Mouse (Mus musculus): ENCODE results near the gene Chst3. TPM values are rescaled to one million over a fixed set of nuclear protein-coding genes. Genes with fewer than 3 reads are reported as not detected.

Gene Chst3
- polyA plus RNA-seq, 1 experiment from 2014 or later, result 0.46 TPM

GRCm38 (mm10) chr10:60210468-60210867, 8.6 kb downstream of the Chst3 start:
- Histone ChIP-seq H3K27ac (ENCODE audit: low read length) (no peak overlapping the region), H3K4me2 (ENCODE audit: low read depth, low read length) (no peak overlapping the region), H3K9me3 (replicated peaks; ENCODE audit: control insufficient read depth, low read length) (no peaks in the 10 kb centered on the region), H3K9ac (ENCODE audit: low read length) (no peak overlapping the region), H3K4me3 (ENCODE audit: low read length) (no peak overlapping the region), H3K4me1 (ENCODE audit: control insufficient read depth, insufficient read depth, low read length) (peaks cover 39% of the 10 kb centered on the region), H3K36me3 (ENCODE audit: control insufficient read depth, insufficient read depth) (no peaks in the 10 kb centered on the region), H3K27me3 (ENCODE audit: control insufficient read depth, insufficient read depth, low read length) (no peaks in the 10 kb centered on the region)
- 83% methylated on average over 2 of the region's 2 CpGs for WGBS
- ATAC-seq (replicated peaks; ENCODE audit: extremely low read depth, insufficient read depth, low FRiP score), result no peak

- Histone ChIP-seq H3K9me3 (replicated peaks; ENCODE audit: control insufficient read depth, low read length) (no peaks in the 10 kb centered on the region), H3K4me2 (ENCODE audit: low read depth, low read length) (no peak overlapping the region), H3K36me3 (ENCODE audit: control insufficient read depth, insufficient read depth) (no peaks in the 10 kb centered on the region), H3K4me1 (ENCODE audit: control insufficient read depth, insufficient read depth, low read length) (peaks cover 39% of the 10 kb centered on the region), H3K4me3 (ENCODE audit: low read length) (no peak overlapping the region), H3K27ac (ENCODE audit: low read length) (peak overlapping the region; percentile 75), H3K9ac (ENCODE audit: low read length) (peak overlapping the region; percentile 1; the same call in 1 of the 2 replicates), H3K27me3 (ENCODE audit: control insufficient read depth, insufficient read depth, low read length) (no peaks in the 10 kb centered on the region)
- ATAC-seq (replicated peaks; ENCODE audit: extremely low read depth, insufficient read depth, low FRiP score), result peak; percentile 58
- 31% methylated on average over 5 of the region's 5 CpGs for WGBS
Observed at GRCm38 (mm10) chr10:60209237-60209636, 9.8 kb downstream of the Chst3 start.

GRCm38 (mm10) chr10:60207166-60207705, 11.8 kb downstream of the Chst3 start:
- no peak overlapping the region for H3K4me3 ChIP-seq (ENCODE audit: low read length)
- H3K27ac ChIP-seq (ENCODE audit: low read length), result peak overlapping the region; percentile 75
- 46% methylated on average over 8 of the region's 8 CpGs for WGBS
- H3K4me2 ChIP-seq (ENCODE audit: low read depth, low read length), result no peak overlapping the region
- peak overlapping the region; percentile 41; the same call in 1 of the 2 replicates for H3K9ac ChIP-seq (ENCODE audit: low read length)
- ATAC-seq (replicated peaks; ENCODE audit: extremely low read depth, insufficient read depth, low FRiP score), result peak; percentile 21; the same call in 1 of the 2 replicates
- H3K36me3 ChIP-seq (ENCODE audit: control insufficient read depth, insufficient read depth), result no peaks in the 10 kb centered on the region
- peaks cover 34% of the 10 kb centered on the region for H3K4me1 ChIP-seq (ENCODE audit: control insufficient read depth, insufficient read depth, low read length)
- H3K27me3 ChIP-seq (ENCODE audit: control insufficient read depth, insufficient read depth, low read length), result no peaks in the 10 kb centered on the region
- H3K9me3 ChIP-seq (replicated peaks; ENCODE audit: control insufficient read depth, low read length), result no peaks in the 10 kb centered on the region

GRCm38 (mm10) chr10:60205601-60206241, 13.3 kb downstream of the Chst3 start:
- no peaks in the 10 kb centered on the region for H3K9me3 ChIP-seq (replicated peaks; ENCODE audit: control insufficient read depth, low read length)
- no peaks in the 10 kb centered on the region for H3K27me3 ChIP-seq (ENCODE audit: control insufficient read depth, insufficient read depth, low read length)
- peak overlapping the region; percentile 33 for H3K27ac ChIP-seq (ENCODE audit: low read length)
- H3K9ac ChIP-seq (ENCODE audit: low read length), result no peak overlapping the region
- no peak overlapping the region for H3K4me3 ChIP-seq (ENCODE audit: low read length)
- no peaks in the 10 kb centered on the region for H3K36me3 ChIP-seq (ENCODE audit: control insufficient read depth, insufficient read depth)
- peak; percentile 26; the same call in 1 of the 2 replicates for ATAC-seq (replicated peaks; ENCODE audit: extremely low read depth, insufficient read depth, low FRiP score)
- 27% methylated on average over 9 of the region's 9 CpGs for WGBS
- H3K4me2 ChIP-seq (ENCODE audit: low read depth, low read length), result no peak overlapping the region
- H3K4me1 ChIP-seq (ENCODE audit: control insufficient read depth, insufficient read depth, low read length), result peaks cover 23% of the 10 kb centered on the region

GRCm38 (mm10) chr10:60202785-60203184, 16.3 kb downstream of the Chst3 start:
- Histone ChIP-seq H3K36me3 (ENCODE audit: control insufficient read depth, insufficient read depth) (no peaks in the 10 kb centered on the region), H3K27me3 (ENCODE audit: control insufficient read depth, insufficient read depth, low read length) (no peaks in the 10 kb centered on the region), H3K27ac (ENCODE audit: low read length) (no peak overlapping the region), H3K9me3 (replicated peaks; ENCODE audit: control insufficient read depth, low read length) (no peaks in the 10 kb centered on the region), H3K9ac (ENCODE audit: low read length) (no peak overlapping the region), H3K4me3 (ENCODE audit: low read length) (no peak overlapping the region), H3K4me2 (ENCODE audit: low read depth, low read length) (no peak overlapping the region), H3K4me1 (ENCODE audit: control insufficient read depth, insufficient read depth, low read length) (peaks cover 4% of the 10 kb centered on the region)
- WGBS, result 52% methylated on average over 5 of the region's 5 CpGs
- no peak for ATAC-seq (replicated peaks; ENCODE audit: extremely low read depth, insufficient read depth, low FRiP score)

- H3K27me3 ChIP-seq (ENCODE audit: control insufficient read depth, insufficient read depth, low read length), result no peaks in the 10 kb centered on the region
- no peak overlapping the region for H3K27ac ChIP-seq (ENCODE audit: low read length)
- no peak overlapping the region for H3K4me2 ChIP-seq (ENCODE audit: low read depth, low read length)
- H3K4me1 ChIP-seq (ENCODE audit: control insufficient read depth, insufficient read depth, low read length), result peaks cover 8% of the 10 kb centered on the region; the same call in 1 of the 2 replicates
- H3K36me3 ChIP-seq (ENCODE audit: control insufficient read depth, insufficient read depth), result no peaks in the 10 kb centered on the region
- no peak overlapping the region for H3K9ac ChIP-seq (ENCODE audit: low read length)
- ATAC-seq (replicated peaks; ENCODE audit: extremely low read depth, insufficient read depth, low FRiP score), result no peak
- no peaks in the 10 kb centered on the region for H3K9me3 ChIP-seq (replicated peaks; ENCODE audit: control insufficient read depth, low read length)
- H3K4me3 ChIP-seq (ENCODE audit: low read length), result no peak overlapping the region
- 54% methylated on average over 6 of the region's 6 CpGs for WGBS
Observed at GRCm38 (mm10) chr10:60200996-60201395, 18.1 kb downstream of the Chst3 start.

GRCm38 (mm10) chr10:60199378-60199777, 19.7 kb downstream of the Chst3 start:
- Histone ChIP-seq H3K27ac (ENCODE audit: low read length) (no peak overlapping the region), H3K9me3 (replicated peaks; ENCODE audit: control insufficient read depth, low read length) (no peaks in the 10 kb centered on the region), H3K36me3 (ENCODE audit: control insufficient read depth, insufficient read depth) (no peaks in the 10 kb centered on the region), H3K4me3 (ENCODE audit: low read length) (no peak overlapping the region), H3K9ac (ENCODE audit: low read length) (no peak overlapping the region), H3K4me1 (ENCODE audit: control insufficient read depth, insufficient read depth, low read length) (peaks cover 19% of the 10 kb centered on the region), H3K4me2 (ENCODE audit: low read depth, low read length) (no peak overlapping the region), H3K27me3 (ENCODE audit: control insufficient read depth, insufficient read depth, low read length) (no peaks in the 10 kb centered on the region)
- no peak for ATAC-seq (replicated peaks; ENCODE audit: extremely low read depth, insufficient read depth, low FRiP score)
- WGBS, result 66% methylated on average over 6 of the region's 6 CpGs

GRCm38 (mm10) chr10:60197406-60197821, 21.6 kb downstream of the Chst3 start:
- 43% methylated on average over 10 of the region's 10 CpGs for WGBS
- no peaks in the 10 kb centered on the region for H3K36me3 ChIP-seq (ENCODE audit: control insufficient read depth, insufficient read depth)
- peaks cover 28% of the 10 kb centered on the region for H3K4me1 ChIP-seq (ENCODE audit: control insufficient read depth, insufficient read depth, low read length)
- no peak overlapping the region for H3K4me2 ChIP-seq (ENCODE audit: low read depth, low read length)
- no peak overlapping the region for H3K27ac ChIP-seq (ENCODE audit: low read length)
- no peaks in the 10 kb centered on the region for H3K9me3 ChIP-seq (replicated peaks; ENCODE audit: control insufficient read depth, low read length)
- H3K27me3 ChIP-seq (ENCODE audit: control insufficient read depth, insufficient read depth, low read length), result no peaks in the 10 kb centered on the region; the same call in 1 of the 2 replicates
- H3K4me3 ChIP-seq (ENCODE audit: low read length), result no peak overlapping the region
- no peak for ATAC-seq (replicated peaks; ENCODE audit: extremely low read depth, insufficient read depth, low FRiP score)
- H3K9ac ChIP-seq (ENCODE audit: low read length), result no peak overlapping the region

GRCm38 (mm10) chr10:60196971-60197370, 22.1 kb downstream of the Chst3 start:
- H3K9me3 ChIP-seq (replicated peaks; ENCODE audit: control insufficient read depth, low read length), result no peaks in the 10 kb centered on the region
- H3K36me3 ChIP-seq (ENCODE audit: control insufficient read depth, insufficient read depth), result no peaks in the 10 kb centered on the region
- H3K4me2 ChIP-seq (ENCODE audit: low read depth, low read length), result no peak overlapping the region
- H3K27me3 ChIP-seq (ENCODE audit: control insufficient read depth, insufficient read depth, low read length), result no peaks in the 10 kb centered on the region; the same call in 1 of the 2 replicates
- H3K9ac ChIP-seq (ENCODE audit: low read length), result no peak overlapping the region
- H3K4me1 ChIP-seq (ENCODE audit: control insufficient read depth, insufficient read depth, low read length), result peaks cover 30% of the 10 kb centered on the region
- no peak for ATAC-seq (replicated peaks; ENCODE audit: extremely low read depth, insufficient read depth, low FRiP score)
- H3K4me3 ChIP-seq (ENCODE audit: low read length), result no peak overlapping the region
- 53% methylated on average over 5 of the region's 5 CpGs for WGBS
- H3K27ac ChIP-seq (ENCODE audit: low read length), result no peak overlapping the region

All from heart, embryonic 16.5 days (tissue).